Mouse (Mus musculus) small intestine, adult 2 months (tissue): ENCODE data around the gene Tdpoz3.
"Not testable (repeated sequence)": the region's sequence is repeated elsewhere in the genome, so short reads cannot be mapped to it uniquely, and the experiment has no call there.

ENCODE experiments used
- CTCF ChIP-seq: fragments of 200-500 bp; IDR thresholded peaks from 2 replicates; pipeline ENCODE4 v1.5.1; 2012; ENCODE audit warnings: low read depth, mild to moderate bottlenecking, control low read depth, inconsistent platforms, low read length, moderate library complexity, mixed read lengths; ENCODE audit not compliant: insufficient replicate concordance, insufficient read length; ENCODE audit errors: extremely low read depth
- POLR2A ChIP-seq: fragments of 200-500 bp; IDR thresholded peaks from 2 replicates; pipeline ENCODE4 v1.6.1; 2012; ENCODE audit warnings: low read depth, mild to moderate bottlenecking, control low read depth, inconsistent platforms, low read length, moderate library complexity

- TF ChIP-seq CTCF, POLR2A: not testable (repeated sequence)
Measured at GRCm38 (mm10) chr3:93813341-93813740, 12.5 kb upstream of the Tdpoz3 start.
